Mouse (Mus musculus) kidney, postnatal 4 days (tissue): ENCODE results near the gene Vmn1r155.
"Not testable (repeated sequence)": the region's sequence is repeated elsewhere in the genome, so short reads cannot be mapped to it uniquely, and the experiment has no call there.

Experiments
- DNase-seq, 2 experiments: peaks; one replicate each; pipeline ENCODE4 v3.0.0; 2021; ENCODE audit warnings: mixed read lengths in 2 of 2

Vmn1r155 gene

GRCm38 (mm10) chr7:22657718-22658117 lies at the start of gene Vmn1r155:
Gene Vmn1r155, plus strand, starts transcription at chr7:22658018.
- not testable (repeated sequence) for DNase-seq

GRCm38 (mm10) chr7:22692217-22692616 lies 34.4 kb downstream of the Vmn1r155 start, which contains the start of gene Gm8693:
Gene Gm8693, minus strand, starts transcription at chr7:22692317.
- DNase-seq: not testable (repeated sequence)
